Mouse (Mus musculus): ENCODE data around the gene Ankmy2. TPM values are rescaled to one million over a fixed set of nuclear protein-coding genes. Genes with fewer than 3 reads are reported as not detected.

Ankmy2 gene
- total RNA-seq (2023): 23.3 to 28.0 TPM (median 24.9 TPM) in 4 replicates

GRCm38 (mm10) chr12:36156637-36157303, at the start of gene Ankmy2:
Ankmy2 (plus strand) TSS chr12:36157114.

GRCm38 (mm10) chr12:36157638-36158308, 859 bp downstream of the Ankmy2 start, which contains the start of gene Bzw2:
Bzw2 (minus strand) TSS chr12:36158080.

Other genes starting within 250 kb of the Ankmy2 start
- not detected in 4 replicates for gene Agr3, start 231.5 kb upstream of the Ankmy2 start, total RNA-seq (2023)
- not detected in 4 replicates for gene Agr2, start 164.2 kb upstream of the Ankmy2 start, total RNA-seq (2023)
- gene Tspan13, start 114.6 kb upstream of the Ankmy2 start, total RNA-seq (2023): 144 to 157 TPM (median 154 TPM) in 4 replicates
- 110 to 117 TPM (median 116 TPM) in 4 replicates for gene Bzw2, start 966 bp downstream of the Ankmy2 start, total RNA-seq (2023)
- gene Lrrc72, start 96.3 kb downstream of the Ankmy2 start, total RNA-seq (2023): not detected in 4 replicates
- 0.41 to 0.43 TPM in 2 of 4 replicates, not detected in the others for gene Sostdc1, start 157.0 kb downstream of the Ankmy2 start, total RNA-seq (2023)
- 9.6 to 13.5 TPM (median 12.4 TPM) in 4 replicates for gene Ispd, start 224.3 kb downstream of the Ankmy2 start, total RNA-seq (2023)
- gene D630036H23Rik, start 225.1 kb downstream of the Ankmy2 start, total RNA-seq (2023): 0.86 TPM in 1 of 4 replicates, not detected in the others